Mouse (Mus musculus): ENCODE measurements around the gene Hyal2.

DNA sequence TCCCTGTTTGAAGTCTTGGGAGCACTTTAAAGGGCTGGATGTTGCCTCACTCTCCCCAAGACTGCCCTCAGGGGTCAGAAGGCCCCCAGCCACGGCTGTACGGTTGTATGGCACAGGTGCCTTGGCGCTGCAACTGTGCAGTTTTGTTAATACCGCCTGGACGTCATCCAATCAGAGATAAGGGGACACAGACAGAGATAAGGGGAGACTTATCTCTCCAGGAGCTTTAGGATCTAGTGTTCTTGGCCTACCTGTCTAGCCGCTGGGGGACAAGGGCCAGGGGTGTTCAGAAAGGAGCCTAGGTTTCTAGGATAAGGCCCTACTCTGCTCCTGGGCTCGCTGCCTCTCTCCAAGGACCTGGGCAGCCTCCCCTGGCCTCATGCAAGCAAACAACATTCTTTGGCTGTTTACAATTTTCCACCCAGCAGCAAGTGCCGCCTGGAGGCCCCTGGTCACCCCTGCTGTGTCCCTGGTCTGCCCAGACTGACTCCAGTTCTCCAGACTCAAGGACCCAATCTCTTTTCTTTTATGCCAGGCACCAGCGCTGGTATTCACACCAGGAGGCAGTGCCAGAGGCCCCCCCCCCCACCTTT is 40.0 kb downstream of the Hyal2 start:
- no peak for TF ChIP-seq POLR2A (IDR thresholded peaks at IDR 0.05; ENCODE audit: extremely low read depth, insufficient read depth, low read length)
- TF ChIP-seq CTCF (IDR thresholded peaks at IDR 0.05; ENCODE audit: extremely low read depth, insufficient read depth, low read length): no peak
